In genomic region chr2:156432086-156432485, GRCm38 (mm10) we compare ENCODE assay signal across 16 mouse cellular contexts. TPM values are rescaled to one million over a fixed set of nuclear protein-coding genes. Genes with fewer than 3 reads are reported as not detected.
A peak's percentile ranks its signal among the peaks of the same experiment; 100 is the strongest.
DNase-seq lines count a peak whose midpoint lies in the region; ATAC-seq and TF ChIP-seq lines count a peak whose summit lies in the region.
"Had no signal": no experiment of that assay in that cellular context is flagged by ENCODE, and none has a peak within 500 bp of the region (broad histone marks: within the 10 kb centered on the region; RNA-seq: fewer than 3 reads in every experiment).

No protein-coding gene starts in this region.

- H3K4me1 ChIP-seq in kidney, embryonic 15.5 days: peaks cover 35% of the 10 kb centered on the region
- peaks cover 32% of the 10 kb centered on the region for H3K4me1 ChIP-seq in limb, embryonic 13.5 days
- H3K4me1 ChIP-seq in limb, embryonic 10.5 days: peaks cover 25% of the 10 kb centered on the region
- no peaks in the 10 kb centered on the region for H3K4me1 ChIP-seq in forebrain, postnatal 0 days (ENCODE audit: insufficient read depth)

- 74% methylated on average over 3 of the region's 3 CpGs for WGBS in kidney, embryonic 15.5 days
- 86% methylated on average over 3 of the region's 3 CpGs for WGBS in limb, embryonic 13.5 days
- WGBS in limb, embryonic 10.5 days: 91% methylated on average over 3 of the region's 3 CpGs
- 95% methylated on average over 3 of the region's 3 CpGs for WGBS in forebrain, postnatal 0 days

- H3K9ac ChIP-seq in kidney, embryonic 15.5 days: no peak overlapping the region
- no peak overlapping the region for H3K9ac ChIP-seq in limb, embryonic 13.5 days
- H3K9ac ChIP-seq in forebrain, postnatal 0 days: no peak overlapping the region
- H3K9ac ChIP-seq: forebrain, embryonic 13.5 days; hindbrain, embryonic 12.5 days; liver, embryonic 14.5 days had no signal

- no peaks in the 10 kb centered on the region for H3K36me3 ChIP-seq in kidney, embryonic 15.5 days
- H3K36me3 ChIP-seq in limb, embryonic 13.5 days: no peaks in the 10 kb centered on the region
- H3K36me3 ChIP-seq in limb, embryonic 10.5 days: no peaks in the 10 kb centered on the region
- H3K36me3 ChIP-seq in forebrain, postnatal 0 days (ENCODE audit: insufficient read depth): no peaks in the 10 kb centered on the region
- H3K36me3 ChIP-seq: embryonic facial prominence, embryonic 13.5 days; hindbrain, embryonic 12.5 days had no signal

- no peaks in the 10 kb centered on the region for H3K9me3 ChIP-seq in kidney, embryonic 15.5 days (replicated peaks)
- no peaks in the 10 kb centered on the region for H3K9me3 ChIP-seq in limb, embryonic 13.5 days
- no peaks in the 10 kb centered on the region for H3K9me3 ChIP-seq in limb, embryonic 10.5 days (replicated peaks)
- no peaks in the 10 kb centered on the region for H3K9me3 ChIP-seq in forebrain, postnatal 0 days (ENCODE audit: low read length)
- H3K9me3 ChIP-seq: embryonic facial prominence, embryonic 13.5 days; forebrain, embryonic 13.5 days; hindbrain, embryonic 12.5 days had no signal

- ATAC-seq in kidney, embryonic 15.5 days (replicated peaks; ENCODE audit: low FRiP score): no peak
- no peak for ATAC-seq in limb, embryonic 13.5 days (ENCODE audit: low FRiP score, low read depth)
- no peak for ATAC-seq in forebrain, postnatal 0 days
- ATAC-seq: forebrain, embryonic 13.5 days; midbrain, embryonic 16.5 days had no signal

- H3K4me2 ChIP-seq in kidney, embryonic 15.5 days: no peak overlapping the region
- no peak overlapping the region for H3K4me2 ChIP-seq in limb, embryonic 13.5 days (replicated peaks)
- no peak overlapping the region for H3K4me2 ChIP-seq in forebrain, postnatal 0 days (ENCODE audit: low read depth)
- H3K4me2 ChIP-seq: embryonic facial prominence, embryonic 13.5 days; forebrain, embryonic 13.5 days; heart, embryonic 11.5 days; hindbrain, embryonic 12.5 days had no signal

- no peak for DNase-seq in kidney, postnatal 4 days
- DNase-seq in limb, embryonic 10.5 days (ENCODE audit: low spot score): no peak
- DNase-seq in R1 (ENCODE audit: low read depth, low spot score): peak; percentile 73
- peak; percentile 31 to 38 for DNase-seq in right cerebral cortex, postnatal 36 days (ENCODE audit: low spot score in 2 of 2)
- no peak for DNase-seq in forebrain, postnatal 0 days
- DNase-seq in cerebellum, postnatal 4 days (ENCODE audit: low spot score in 2 of 2): no peak
- DNase-seq: gastrocnemius, postnatal 14 days had no signal

- no peak overlapping the region for H3K4me3 ChIP-seq in kidney, embryonic 15.5 days (replicated peaks)
- H3K4me3 ChIP-seq in limb, embryonic 13.5 days: no peak overlapping the region
- H3K4me3 ChIP-seq in limb, embryonic 10.5 days: no peak overlapping the region
- no peak overlapping the region for H3K4me3 ChIP-seq in forebrain, postnatal 0 days (ENCODE audit: low read depth, low read length)
- H3K4me3 ChIP-seq: embryonic facial prominence, embryonic 13.5 days; forebrain, embryonic 13.5 days; hindbrain, embryonic 12.5 days had no signal

- no peaks in the 10 kb centered on the region for H3K27me3 ChIP-seq in kidney, embryonic 15.5 days
- no peaks in the 10 kb centered on the region for H3K27me3 ChIP-seq in limb, embryonic 13.5 days
- H3K27me3 ChIP-seq in limb, embryonic 10.5 days (ENCODE audit: low read depth, poor library complexity, severe bottlenecking): peaks cover 5% of the 10 kb centered on the region; the same call in 1 of the 2 replicates
- H3K27me3 ChIP-seq in forebrain, postnatal 0 days (ENCODE audit: insufficient read depth, low read length): no peaks in the 10 kb centered on the region
- H3K27me3 ChIP-seq: embryonic facial prominence, embryonic 13.5 days; forebrain, embryonic 13.5 days; hindbrain, embryonic 12.5 days; Patski had no signal

- TF ChIP-seq CTCF in forebrain, postnatal 0 days (IDR thresholded peaks at IDR 0.05; ENCODE audit: low read depth): no peak

- H3K27ac ChIP-seq in kidney, embryonic 15.5 days: peak overlapping the region; percentile 92
- H3K27ac ChIP-seq in limb, embryonic 13.5 days: peak overlapping the region; percentile 22; the same call in 1 of the 2 replicates
- H3K27ac ChIP-seq in limb, embryonic 10.5 days: no peak overlapping the region
- H3K27ac ChIP-seq in forebrain, postnatal 0 days (ENCODE audit: low read depth, low read length): no peak overlapping the region
- H3K27ac ChIP-seq: embryonic facial prominence, embryonic 13.5 days; forebrain, embryonic 13.5 days; liver, embryonic 14.5 days had no signal

RNA-seq across cellular contexts. Expression of gene Epb41l1, which starts 11.4 kb away (rescaled TPM):
- polyA plus RNA-seq in kidney, embryonic 15.5 days (2015; fragmentation: Nextera tagmentation; extraction: Ambion mirVana): 2.3 and 2.8 TPM in 2 replicates
- polyA plus RNA-seq in limb, embryonic 13.5 days (2015; fragmentation: Nextera tagmentation; extraction: Ambion mirVana): 3.3 and 3.7 TPM in 2 replicates
- polyA plus RNA-seq in limb, embryonic 10.5 days (2016; fragmentation: Nextera tagmentation; extraction: Ambion mirVana): 0.46 and 1.1 TPM in 2 replicates
- 169 and 211 TPM in 2 replicates for total RNA-seq in forebrain, postnatal 0 days (2014; rRNA removed)
- polyA plus RNA-seq in forebrain, postnatal 0 days (2015; fragmentation: Nextera tagmentation; extraction: Ambion mirVana): 7.0 and 10.0 TPM in 2 replicates

Comparison
In these comparisons a context has a peak if more than half of its experiments do, and no peak if none do; other contexts are left out.
1. H3K27ac ChIP-seq: peak in kidney, embryonic 15.5 days (single experiment) and limb, embryonic 13.5 days (single experiment); none in limb, embryonic 10.5 days (single experiment) and forebrain, postnatal 0 days (single experiment).
2. DNase-seq: peak in R1 (single experiment) and right cerebral cortex, postnatal 36 days (2 of 2); none in kidney, postnatal 4 days (0 of 2), limb, embryonic 10.5 days (single experiment), forebrain, postnatal 0 days (single experiment) and cerebellum, postnatal 4 days (0 of 2).